Mouse (Mus musculus) ES-Bruce4 (cell line): ENCODE results near the gene Fbrs.
"Not testable (repeated sequence)": the region's sequence is repeated elsewhere in the genome, so short reads cannot be mapped to it uniquely, and the experiment has no call there.

Experiments used
- CTCF ChIP-seq: IDR thresholded peaks from one replicate; pipeline ENCODE4 v1.8.1; 2011; ENCODE audit warnings: low read depth, low read length
- EP300 ChIP-seq: IDR thresholded peaks from 2 replicates; pipeline ENCODE4 v1.6.1; 2011; ENCODE audit warnings: low read depth, low read length; ENCODE audit not compliant: insufficient read depth
- POLR2A ChIP-seq: IDR thresholded peaks from one replicate; pipeline ENCODE4 v1.8.1; 2011; ENCODE audit warnings: low read length; ENCODE audit not compliant: insufficient read depth

GRCm38 (mm10) chr7:127509830-127510229 is 30.8 kb downstream of the Fbrs start:
- TF ChIP-seq CTCF, POLR2A, EP300: not testable (repeated sequence)
